Mouse (Mus musculus): ENCODE measurements around the gene Sbf1.

DNA sequence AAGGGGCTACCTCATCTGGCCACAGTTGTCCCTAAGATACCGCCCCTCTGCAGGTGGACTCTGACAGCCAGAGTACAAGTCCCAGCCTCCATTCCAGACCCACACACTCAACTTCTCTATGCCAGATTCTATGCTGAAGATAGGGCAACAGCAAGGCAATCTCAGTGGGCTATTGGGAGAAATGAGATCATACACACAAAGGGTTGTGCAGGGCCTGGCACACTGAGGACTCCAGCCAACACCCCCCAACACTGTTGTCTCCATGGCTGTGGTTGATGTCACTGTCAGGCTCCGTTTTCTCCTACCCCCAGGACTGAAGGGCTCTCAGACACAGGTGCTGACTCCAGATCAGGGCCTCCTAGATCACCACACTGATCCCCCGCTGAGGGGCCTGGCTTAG, 1.0 kb downstream of the Sbf1 start:
- no peak for TF ChIP-seq CTCF (IDR thresholded peaks at IDR 0.05; ENCODE audit: low read depth, low read length)
- no peak for TF ChIP-seq POLR2A (IDR thresholded peaks at IDR 0.05; ENCODE audit: extremely low read depth, insufficient read depth, low read length)
